Comparison of ENCODE assay signal across 8 mouse cellular contexts in the genomic region with DNA sequence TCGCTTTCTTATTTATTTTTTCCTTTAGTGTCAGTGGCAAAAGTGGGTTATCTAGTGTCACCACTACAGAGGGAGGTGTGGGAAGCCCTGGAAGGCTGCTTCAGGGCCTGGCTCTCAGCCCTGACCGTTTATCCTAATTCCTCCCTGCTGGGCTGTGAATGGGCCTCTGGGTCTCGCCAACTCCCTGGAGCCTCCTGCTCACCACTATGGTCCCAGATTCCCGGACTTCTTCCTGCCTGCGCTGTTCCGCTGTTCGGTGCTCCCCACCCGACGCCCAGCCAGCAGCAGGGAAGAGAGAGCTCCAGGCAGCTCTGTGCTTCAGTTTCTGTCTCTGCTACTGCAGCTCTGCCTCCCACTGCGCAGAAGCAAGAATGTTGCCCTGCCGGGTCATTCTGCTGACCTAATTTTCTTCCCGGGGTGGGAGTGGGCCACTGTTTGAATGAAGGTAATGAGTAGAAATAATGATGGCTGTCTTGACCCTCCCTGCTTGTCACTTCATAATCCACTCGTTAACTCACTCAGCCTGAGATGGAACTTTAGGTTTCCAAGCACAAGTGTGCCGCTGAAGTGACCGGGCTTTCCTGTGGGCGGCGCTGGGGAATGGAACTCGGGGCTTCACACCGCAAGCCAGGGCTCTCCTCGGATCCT. TPM values are rescaled to one million over a fixed set of nuclear protein-coding genes. Genes with fewer than 3 reads are reported as not detected.
DNase-seq lines count a peak whose midpoint lies in the region; ATAC-seq lines count a peak whose summit lies in the region.

No protein-coding gene starts in this region.

- WGBS in heart, embryonic 11.5 days (ENCODE audit: insufficient replicate concordance), result 7% methylated on average over 20 of the region's 20 CpGs

- H3K9me3 ChIP-seq in heart, embryonic 11.5 days (replicated peaks; ENCODE audit: control insufficient read depth, low read length), result no peaks in the 10 kb centered on the region

- H3K27me3 ChIP-seq in heart, embryonic 11.5 days (ENCODE audit: control insufficient read depth, insufficient read depth, low read length), result no peaks in the 10 kb centered on the region

- peak overlapping the region; percentile 95 for H3K27ac ChIP-seq in heart, embryonic 11.5 days (ENCODE audit: low read depth, low read length)

- H3K36me3 ChIP-seq in heart, embryonic 11.5 days (ENCODE audit: control insufficient read depth, insufficient read depth, low read length), result 0 out of 2 replicates have a peak, but pooled peaks cover 2% of the 10 kb centered on the region

- peak overlapping the region; percentile 2 for H3K4me3 ChIP-seq in heart, embryonic 11.5 days (ENCODE audit: low read depth, low read length)

- peak; percentile 32 to 57 for DNase-seq in cerebellum, postnatal 25 days
- DNase-seq in cerebellum, adult 11 months, result no peak
- DNase-seq in embryo, embryonic 10 days (ENCODE audit: low spot score), result peak; percentile 58
- peak; percentile 33 for DNase-seq in kidney, adult 9 months
- DNase-seq in lung, postnatal 14 days, result peak; percentile 31
- no peak for DNase-seq in thymus, postnatal 25 days
- no peak for DNase-seq in spleen, adult 18-20 months

- peak overlapping the region; percentile 71 for H3K9ac ChIP-seq in heart, embryonic 11.5 days (ENCODE audit: low read depth, low read length)

- H3K4me2 ChIP-seq in heart, embryonic 11.5 days, result peak overlapping the region; percentile 47

- peaks cover 49% of the 10 kb centered on the region for H3K4me1 ChIP-seq in heart, embryonic 11.5 days (ENCODE audit: control insufficient read depth, insufficient read depth, low read length)

- ATAC-seq in heart, embryonic 11.5 days (replicated peaks; ENCODE audit: insufficient number of reproducible peaks, low FRiP score, low TSS enrichment), result peak; percentile 50; the same call in 1 of the 2 replicates

RNA-seq across cellular contexts. Expression of a gene that starts 18.7 kb away (rescaled TPM):
- 115 and 138 TPM in 2 replicates for polyA plus RNA-seq in heart, embryonic 11.5 days (2014; fragmentation: Nextera tagmentation; extraction: Ambion mirVana)

RNA-seq across cellular contexts. Expression of a gene that starts 47.8 kb away (rescaled TPM):
- 0.63 TPM in 1 of 2 replicates, not detected in the other for polyA plus RNA-seq in heart, embryonic 11.5 days (2014; fragmentation: Nextera tagmentation; extraction: Ambion mirVana)

Comparison
In these comparisons a context has a peak if more than half of its experiments do, and no peak if none do; other contexts are left out.
1. DNase-seq: peak in cerebellum, postnatal 25 days (2 of 2), embryo, embryonic 10 days (single experiment), kidney, adult 9 months (single experiment) and lung, postnatal 14 days (single experiment); none in cerebellum, adult 11 months (single experiment), thymus, postnatal 25 days (single experiment) and spleen, adult 18-20 months (0 of 2).